Mouse (Mus musculus) liver, adult 10 weeks (tissue): ENCODE measurements around the gene Dclk2. TPM values are rescaled to one million over a fixed set of nuclear protein-coding genes. Genes with fewer than 3 reads are reported as not detected.

Experiments
- polyA plus RNA-seq: library from polyadenylated mRNA; stranded (reverse); fragments of 350-450 nt; fragmentation: Illumina TruSeq; extraction: RNeasy Lipid Tissue Mini Kit (QIAGEN cat#74804); gene quantifications from one replicate; pipeline ENCODE4 v1.2.3, GENCODE M21; 2014; ENCODE audit warnings: low read depth, low replicate concordance

The Dclk2 gene
- 0.13 TPM for polyA plus RNA-seq

DNA sequence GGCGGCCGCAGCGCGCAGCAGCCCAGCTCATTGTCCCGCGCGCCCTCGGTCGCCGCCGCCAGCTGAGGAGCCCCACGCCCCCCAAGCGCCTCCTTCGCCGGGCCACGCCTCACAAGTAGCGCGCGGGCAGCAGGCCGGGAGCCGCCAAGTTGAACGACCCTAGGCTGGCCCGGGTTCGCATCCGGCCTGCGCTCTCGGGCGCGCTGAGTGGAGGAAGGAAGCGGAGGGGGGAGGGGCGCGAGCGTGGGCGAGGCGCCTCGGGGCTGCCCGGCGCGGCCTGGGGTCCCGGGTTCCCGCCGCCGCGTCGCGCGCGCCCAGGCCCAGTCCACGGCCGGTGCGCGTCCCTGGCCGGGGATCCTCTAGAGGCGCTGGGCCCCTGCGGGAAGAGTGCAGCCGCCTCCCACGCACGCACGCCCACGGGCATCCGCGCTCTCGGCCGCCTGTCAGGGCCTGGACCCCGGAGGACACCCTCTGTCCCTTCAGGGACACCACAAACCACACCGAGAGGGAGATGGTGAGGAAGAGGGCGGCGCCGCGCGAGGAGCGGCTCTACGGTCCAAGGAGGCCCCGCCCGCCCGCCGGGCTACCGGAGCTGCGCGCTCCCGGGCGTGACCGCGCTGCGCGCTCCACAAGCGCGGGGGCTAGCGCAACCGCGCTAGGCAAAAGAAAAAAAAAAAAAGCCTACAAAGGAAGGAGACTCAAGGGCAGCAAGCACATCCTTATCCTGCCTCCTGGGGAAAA lies at the start of gene Dclk2:
TSS of gene Dclk2 (minus strand) at position 510 of the 741 bp plus-strand sequence.

Other genes with a start within 250 kb of the Dclk2 start
- 671 TPM for gene Cd1d1, start 78.6 kb upstream of the Dclk2 start, polyA plus RNA-seq